Mouse (Mus musculus) common myeloid progenitor, adult 5-6 weeks (primary cell): ENCODE measurements around the gene Syngr1. TPM values are rescaled to one million over a fixed set of nuclear protein-coding genes. Genes with fewer than 3 reads are reported as not detected.

Experiments used
- ATAC-seq: replicated peaks from 2 replicates; pipeline ENCODE4 v1.8.0; 2016; ENCODE audit warnings: low read depth, mild to moderate bottlenecking, moderate TSS enrichment, inconsistent platforms; ENCODE audit not compliant: poor library complexity, severe bottlenecking
- total RNA-seq: library from RNA; stranded (forward); fragments of 200-1000, 187-1606 nt; gene quantifications from 2 replicates; pipeline ENCODE4 v1.2.3, GENCODE M21; 2017

Gene Syngr1
- total RNA-seq, 1 experiment from 2014 or later = 6.1 TPM

- ATAC-seq = no peak
Observed at GRCm38 (mm10) chr15:80087406-80088012, 3.6 kb upstream of the Syngr1 start.

- peak; percentile 89 for ATAC-seq
Observed at GRCm38 (mm10) chr15:80088637-80089036, 2.5 kb upstream of the Syngr1 start.

GRCm38 (mm10) chr15:80090155-80090554, 979 bp upstream of the Syngr1 start:
- ATAC-seq = no peak

GRCm38 (mm10) chr15:80090741-80091120, 403 bp upstream of the Syngr1 start:
- 0 out of 2 replicates have a peak, but pooled peaks have one; percentile 19 for ATAC-seq

GRCm38 (mm10) chr15:80092041-80092441, 907 bp downstream of the Syngr1 start:
- ATAC-seq = no peak

- no peak for ATAC-seq
Observed at GRCm38 (mm10) chr15:80092599-80092998, 1.5 kb downstream of the Syngr1 start.

GRCm38 (mm10) chr15:80094201-80094600, 3.1 kb downstream of the Syngr1 start:
- ATAC-seq = no peak

- no peak for ATAC-seq
Observed at GRCm38 (mm10) chr15:80095596-80095995, 4.5 kb downstream of the Syngr1 start.

- no peak for ATAC-seq
Observed at GRCm38 (mm10) chr15:80096406-80096805, 5.3 kb downstream of the Syngr1 start.

GRCm38 (mm10) chr15:80096946-80097881, 6.1 kb downstream of the Syngr1 start:
- ATAC-seq = peak; percentile 50

GRCm38 (mm10) chr15:80097999-80098461, 6.9 kb downstream of the Syngr1 start:
- 0 out of 2 replicates have a peak, but pooled peaks have one; percentile 10 for ATAC-seq

GRCm38 (mm10) chr15:80098809-80099208, 7.7 kb downstream of the Syngr1 start:
- peak; percentile 16; the same call in 1 of the 2 replicates for ATAC-seq

GRCm38 (mm10) chr15:80099477-80099876, 8.3 kb downstream of the Syngr1 start:
- ATAC-seq = no peak

- ATAC-seq = no peak
Observed at GRCm38 (mm10) chr15:80100196-80100595, 9.1 kb downstream of the Syngr1 start.

- ATAC-seq = no peak
Observed at GRCm38 (mm10) chr15:80100871-80101270, 9.7 kb downstream of the Syngr1 start.

- ATAC-seq = no peak
Observed at GRCm38 (mm10) chr15:80101503-80101902, 10.4 kb downstream of the Syngr1 start.

GRCm38 (mm10) chr15:80102495-80102894, 11.4 kb downstream of the Syngr1 start:
- no peak for ATAC-seq

- peak; percentile 42 for ATAC-seq
Observed at GRCm38 (mm10) chr15:80105490-80106410, 14.6 kb downstream of the Syngr1 start.

GRCm38 (mm10) chr15:80107143-80107542, 16.0 kb downstream of the Syngr1 start:
- ATAC-seq = no peak

GRCm38 (mm10) chr15:80107575-80107974, 16.4 kb downstream of the Syngr1 start:
- no peak for ATAC-seq
